Mouse (Mus musculus) frontal cortex, postnatal 10 days (tissue): Measurements from ENCODE around the gene Tmem255b.

Experiments used
- DNase-seq, 2 experiments: peaks; one replicate each; pipeline ENCODE4 v3.0.0; 2022; ENCODE audit warnings: low spot score in 2 of 2, mixed read lengths in 1 of 2

The Tmem255b gene

GRCm38 (mm10) chr8:13446456-13446855 is 11.5 kb downstream of the Tmem255b start:
- DNase-seq, result no peak

- DNase-seq, result no peak
Observed at GRCm38 (mm10) chr8:13448145-13448544, 13.2 kb downstream of the Tmem255b start.

- no peak for DNase-seq
Observed at GRCm38 (mm10) chr8:13451747-13452277, 16.8 kb downstream of the Tmem255b start.

- peak; percentile 32 to 63 for DNase-seq
Observed at GRCm38 (mm10) chr8:13454341-13455113, 19.5 kb downstream of the Tmem255b start.

GRCm38 (mm10) chr8:13455295-13455694 is 20.3 kb downstream of the Tmem255b start:
- DNase-seq, result no peak

GRCm38 (mm10) chr8:13459431-13459830 is 24.4 kb downstream of the Tmem255b start:
- no peak for DNase-seq

GRCm38 (mm10) chr8:13461085-13461765 is 26.2 kb downstream of the Tmem255b start:
- no peak for DNase-seq

- peak in 1 of 2 experiments; percentile 66 for DNase-seq
Observed at GRCm38 (mm10) chr8:13461843-13462242, 26.9 kb downstream of the Tmem255b start.

- no peak for DNase-seq
Observed at GRCm38 (mm10) chr8:13462392-13462791, 27.4 kb downstream of the Tmem255b start.

- DNase-seq, result no peak
Observed at GRCm38 (mm10) chr8:13465324-13465723, 30.3 kb downstream of the Tmem255b start.

- no peak for DNase-seq
Observed at GRCm38 (mm10) chr8:13466989-13467388, 32.0 kb downstream of the Tmem255b start.

- no peak for DNase-seq
Observed at GRCm38 (mm10) chr8:13468737-13469136, 33.7 kb downstream of the Tmem255b start.

- DNase-seq, result no peak
Observed at GRCm38 (mm10) chr8:13471484-13471883, 36.5 kb downstream of the Tmem255b start.

GRCm38 (mm10) chr8:13472284-13472683 is 37.3 kb downstream of the Tmem255b start:
- DNase-seq, result no peak

GRCm38 (mm10) chr8:13475892-13476291 is 40.9 kb downstream of the Tmem255b start:
- no peak for DNase-seq

- no peak for DNase-seq
Observed at GRCm38 (mm10) chr8:13481089-13481554, 46.1 kb downstream of the Tmem255b start.

GRCm38 (mm10) chr8:13481596-13481995 is 46.6 kb downstream of the Tmem255b start:
- DNase-seq, result no peak

- DNase-seq, result no peak
Observed at GRCm38 (mm10) chr8:13482101-13482801, 47.3 kb downstream of the Tmem255b start.

- no peak for DNase-seq
Observed at GRCm38 (mm10) chr8:13483191-13483590, 48.2 kb downstream of the Tmem255b start.

GRCm38 (mm10) chr8:13489351-13489750 is 54.4 kb downstream of the Tmem255b start:
- DNase-seq, result no peak

GRCm38 (mm10) chr8:13489986-13490910 is 55.3 kb downstream of the Tmem255b start:
- DNase-seq, result no peak
